Mouse (Mus musculus) lung, embryonic 14.5 days (tissue): ENCODE data around the gene Sp140. TPM values are rescaled to one million over a fixed set of nuclear protein-coding genes. Genes with fewer than 3 reads are reported as not detected.
"Not testable (repeated sequence)": the region's sequence is repeated elsewhere in the genome, so short reads cannot be mapped to it uniquely, and the experiment has no call there.

Experiments used
- ATAC-seq: fragments of 200-750 bp; cut with Nextera tagmentation; 2 replicates; pipeline ENCODE4 v1.8.0; 2017; ENCODE audit warnings: mild to moderate bottlenecking, moderate TSS enrichment, moderate library complexity; ENCODE audit not compliant: insufficient read depth
- DNase-seq: peaks from one replicate; pipeline ENCODE4 v3.0.0-alpha.2; 2015
- H3K27ac ChIP-seq: fragments of 300-500 bp; sonication (generic); 2 replicates; pipeline ENCODE4 v1.5.1; 2014; ENCODE audit warnings: low read depth, mild to moderate bottlenecking, moderate library complexity
- H3K27me3 ChIP-seq: fragments of 300-500 bp; sonication (generic); 2 replicates; pipeline ENCODE4 v1.6.1; 2014; ENCODE audit warnings: low read length, control low read depth; ENCODE audit not compliant: insufficient read depth
- H3K36me3 ChIP-seq: fragments of 300-500 bp; sonication (generic); 2 replicates; pipeline ENCODE4 v1.6.1; 2014; ENCODE audit warnings: control low read depth; ENCODE audit not compliant: insufficient read depth
- H3K4me1 ChIP-seq: fragments of 300-500 bp; sonication (generic); 2 replicates; pipeline ENCODE4 v1.6.1; 2014; ENCODE audit warnings: antibody characterized with exemption, control low read depth; ENCODE audit not compliant: insufficient read depth
- H3K4me2 ChIP-seq: fragments of 300-500 bp; sonication (generic); 2 replicates; pipeline ENCODE4 v1.6.1; 2014; ENCODE audit warnings: mild to moderate bottlenecking
- H3K4me3 ChIP-seq: fragments of 300-500 bp; sonication (generic); 2 replicates; pipeline ENCODE4 v1.5.1; 2014; ENCODE audit warnings: low read depth, low read length
- H3K9ac ChIP-seq: fragments of 300-500 bp; sonication (generic); 2 replicates; pipeline ENCODE4 v1.6.1; 2014
- H3K9me3 ChIP-seq: fragments of 300-500 bp; sonication (generic); 2 replicates; pipeline ENCODE4 v1.6.1; 2016; ENCODE audit warnings: low read depth, low read length, control low read depth
- WGBS: fragments of 180-500 bp; shearing (Covaris S2); extraction: QIAGEN DNeasy Blood & Tissue Kit; methylation state at CpG from one replicate; pipeline ENCODE4 v1.1.7; 2014; 5-methylcytosine and 5-hydroxymethylcytosine counted together
- polyA plus RNA-seq: library from polyadenylated mRNA; unstranded; fragments of >200 nt; fragmentation: Nextera tagmentation; extraction: Ambion mirVana; gene quantifications from 2 replicates; pipeline ENCODE4 v1.2.1, GENCODE M21; 2014

The Sp140 gene
- 0.70 and 1.2 TPM in 2 replicates for polyA plus RNA-seq

DNA sequence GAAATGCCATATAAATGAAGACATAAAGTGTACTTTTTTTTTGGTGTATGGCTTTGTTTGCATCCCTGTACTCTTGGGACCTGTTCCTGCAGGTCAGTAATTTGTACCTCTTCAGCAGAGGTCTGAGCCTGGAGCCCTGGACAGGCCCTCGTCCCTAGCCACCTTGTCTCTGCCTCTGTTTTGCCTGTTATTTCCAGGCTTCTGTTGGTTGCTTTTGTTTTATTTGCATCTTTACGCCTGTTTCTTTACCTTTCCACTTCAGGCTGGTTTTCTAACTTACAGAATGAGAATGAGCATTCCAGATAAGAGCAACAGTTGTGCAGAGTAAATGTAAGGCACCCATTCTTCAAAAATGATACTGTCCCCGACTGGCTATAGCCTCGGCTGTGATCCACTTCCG is at the start of gene Sp140:
Gene Sp140, plus strand, starts transcription at position 301 of the 400 bp plus-strand sequence.
- not testable (repeated sequence) for H3K4me3 ChIP-seq, ATAC-seq, H3K4me1 ChIP-seq, H3K36me3 ChIP-seq, DNase-seq, H3K9me3 ChIP-seq, H3K27me3 ChIP-seq, H3K9ac ChIP-seq, H3K27ac ChIP-seq, H3K4me2 ChIP-seq
- WGBS: no CpG with 5 or more reads among the region's 5 CpGs

- not testable (repeated sequence) for H3K27me3 ChIP-seq, H3K4me1 ChIP-seq, H3K4me2 ChIP-seq, H3K27ac ChIP-seq, DNase-seq, H3K36me3 ChIP-seq, ATAC-seq, H3K9me3 ChIP-seq, H3K9ac ChIP-seq, H3K4me3 ChIP-seq
- WGBS: 79% methylated on average over 4 of the region's 4 CpGs
Measured at GRCm38 (mm10) chr1:85555261-85555660, 44.9 kb upstream of the Sp140 start.

GRCm38 (mm10) chr1:85573554-85573953 is 26.6 kb upstream of the Sp140 start:
- ATAC-seq, H3K4me3 ChIP-seq, H3K9ac ChIP-seq, H3K4me2 ChIP-seq, H3K9me3 ChIP-seq, H3K36me3 ChIP-seq, H3K4me1 ChIP-seq, H3K27ac ChIP-seq, H3K27me3 ChIP-seq, DNase-seq: not testable (repeated sequence)
- 64% methylated on average over 4 of the region's 4 CpGs for WGBS

DNA sequence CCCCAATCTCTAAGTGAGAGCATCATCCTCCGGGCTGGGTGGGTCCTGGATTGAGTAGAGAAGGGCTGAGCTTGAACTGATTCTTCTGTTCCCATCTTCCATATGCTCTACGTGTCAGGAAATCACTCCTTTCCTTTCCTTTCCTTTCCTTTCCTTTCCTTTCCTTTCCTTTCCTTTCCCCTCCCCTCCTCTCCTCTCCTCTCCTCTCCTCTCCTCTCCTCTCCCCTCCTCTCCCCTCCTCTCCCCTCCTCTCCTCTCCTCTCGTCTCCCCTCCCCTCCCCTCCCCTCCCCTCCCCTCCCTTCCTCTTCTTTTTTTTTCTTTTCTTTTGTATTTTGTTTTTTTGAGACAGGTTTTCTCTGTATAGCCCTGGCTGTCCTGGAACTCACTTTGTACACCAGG is 24.8 kb upstream of the Sp140 start, which contains the start of gene G530012D18Rik:
Gene G530012D18Rik, plus strand, starts transcription at position 301 of the 400 bp plus-strand sequence.
- not testable (repeated sequence) for H3K27me3 ChIP-seq, H3K36me3 ChIP-seq, H3K9ac ChIP-seq, H3K4me3 ChIP-seq, H3K4me1 ChIP-seq, ATAC-seq, H3K4me2 ChIP-seq, DNase-seq, H3K9me3 ChIP-seq, H3K27ac ChIP-seq
- 61% methylated on average over 2 of the region's 3 CpGs for WGBS

DNA sequence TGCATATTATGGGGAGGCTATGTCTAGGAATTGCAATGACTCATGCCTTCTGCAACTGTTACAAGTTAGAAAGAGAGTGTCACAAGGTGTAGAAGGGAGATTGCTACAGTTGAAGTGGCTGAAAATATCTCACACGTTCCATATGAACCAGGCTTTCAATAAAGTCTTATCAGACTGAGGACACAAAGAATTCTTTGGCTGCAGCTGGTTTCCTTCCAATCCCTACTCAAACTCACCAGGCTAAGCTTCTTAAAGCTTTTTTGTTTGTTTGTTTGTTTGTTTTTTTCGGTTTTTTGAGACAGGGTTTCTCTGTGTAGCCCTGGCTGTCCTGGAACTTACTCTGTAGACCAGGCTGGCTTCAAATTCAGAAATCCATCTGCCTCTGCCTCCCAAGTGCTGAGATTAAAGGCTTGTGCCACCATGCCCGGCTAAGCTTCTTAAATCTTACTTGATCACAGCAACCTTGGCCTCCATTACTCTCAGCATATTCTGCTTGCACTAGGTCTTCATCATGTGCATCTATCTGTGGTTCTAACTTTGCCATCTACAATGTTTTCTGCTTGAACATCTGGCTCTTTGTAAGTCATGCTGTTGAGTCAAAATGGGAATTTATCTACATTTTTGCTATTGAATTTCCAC is 21.7 kb upstream of the Sp140 start:
- H3K9me3 ChIP-seq, H3K27me3 ChIP-seq, H3K4me2 ChIP-seq, H3K4me1 ChIP-seq, H3K27ac ChIP-seq, ATAC-seq, DNase-seq, H3K9ac ChIP-seq, H3K4me3 ChIP-seq, H3K36me3 ChIP-seq: not testable (repeated sequence)
- 57% methylated on average over 3 of the region's 3 CpGs for WGBS

- not testable (repeated sequence) for ATAC-seq, H3K27ac ChIP-seq, H3K36me3 ChIP-seq, H3K9me3 ChIP-seq, H3K4me3 ChIP-seq, H3K4me1 ChIP-seq, H3K4me2 ChIP-seq, H3K27me3 ChIP-seq, H3K9ac ChIP-seq, DNase-seq
- WGBS: 68% methylated on average over 6 of the region's 7 CpGs
Measured at GRCm38 (mm10) chr1:85579199-85580147, 20.7 kb upstream of the Sp140 start.

DNA sequence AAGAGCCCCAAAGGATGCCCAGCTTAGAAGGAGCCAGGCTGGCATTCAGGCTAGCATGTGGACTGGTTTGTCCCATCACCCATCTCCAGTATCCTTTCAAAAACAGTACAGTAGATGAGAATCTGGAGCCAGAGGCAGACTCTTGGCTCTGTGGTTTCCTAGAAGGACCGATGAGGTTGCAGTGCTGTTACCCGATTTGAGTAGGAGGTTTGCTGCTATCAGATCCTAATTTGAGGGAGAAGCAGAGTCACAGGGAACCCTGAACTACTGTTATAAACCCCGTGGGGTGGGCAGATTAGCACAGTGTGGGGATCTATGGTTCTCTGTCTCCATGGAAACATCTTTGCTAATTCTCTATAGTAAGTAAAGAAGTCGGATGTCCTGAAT is 20.0 kb upstream of the Sp140 start:
- not testable (repeated sequence) for DNase-seq, ATAC-seq, H3K4me2 ChIP-seq, H3K27ac ChIP-seq, H3K4me3 ChIP-seq, H3K9ac ChIP-seq, H3K4me1 ChIP-seq, H3K27me3 ChIP-seq, H3K36me3 ChIP-seq, H3K9me3 ChIP-seq
- WGBS: 84% methylated on average over 2 of the region's 4 CpGs

- H3K27me3 ChIP-seq, DNase-seq, H3K36me3 ChIP-seq, H3K9ac ChIP-seq, ATAC-seq, H3K4me3 ChIP-seq, H3K4me1 ChIP-seq, H3K9me3 ChIP-seq, H3K4me2 ChIP-seq, H3K27ac ChIP-seq: not testable (repeated sequence)
- 77% methylated on average over 3 of the region's 3 CpGs for WGBS
Measured at GRCm38 (mm10) chr1:85580578-85580977, 19.6 kb upstream of the Sp140 start.
